Mouse (Mus musculus): ENCODE measurements around the gene Irf8. TPM values are rescaled to one million over a fixed set of nuclear protein-coding genes. Genes with fewer than 3 reads are reported as not detected.

The Irf8 gene
- polyA plus RNA-seq, 1 experiment from 2014 or later = 31.8 TPM

GRCm38 (mm10) chr8:120700053-120700452 lies 36.1 kb upstream of the Irf8 start:
- DNase-seq (no peak), ATAC-seq (no peak)
- Histone ChIP-seq H3K27me3 (ENCODE audit: insufficient read depth, low read length) (no peaks in the 10 kb centered on the region), H3K9ac (replicated peaks) (no peak overlapping the region), H3K36me3 (replicated peaks; ENCODE audit: insufficient read depth, low read length) (no peaks in the 10 kb centered on the region), H3K4me2 (ENCODE audit: low read depth, low read length) (no peak overlapping the region), H3K4me3 (ENCODE audit: low read depth, low read length) (no peak overlapping the region), H3K27ac (ENCODE audit: low read depth) (peak overlapping the region; percentile 48; the same call in 1 of the 2 replicates), H3K9me3 (ENCODE audit: low read length) (no peaks in the 10 kb centered on the region), H3K4me1 (ENCODE audit: insufficient read depth) (peaks cover 12% of the 10 kb centered on the region)
- WGBS (ENCODE audit: insufficient replicate concordance) = 43% methylated on average over 4 of the region's 4 CpGs
- TF ChIP-seq CTCF (IDR thresholded peaks at IDR 0.05; ENCODE audit: low read depth) = no peak
- TF ChIP-seq EP300 (IDR thresholded peaks at IDR 0.05; ENCODE audit: low read depth) = no peak

- H3K4me3 ChIP-seq (ENCODE audit: low read depth, low read length) = no peak overlapping the region
- peaks cover 12% of the 10 kb centered on the region for H3K4me1 ChIP-seq (ENCODE audit: insufficient read depth)
- 0 out of 2 replicates have a peak, but pooled peaks have one; percentile 13 for ATAC-seq
- H3K27ac ChIP-seq (ENCODE audit: low read depth) = no peak overlapping the region
- 28% methylated on average over 19 of the region's 19 CpGs for WGBS (ENCODE audit: insufficient replicate concordance)
- DNase-seq = no peak
- no peak overlapping the region for H3K9ac ChIP-seq (replicated peaks)
- no peaks in the 10 kb centered on the region for H3K36me3 ChIP-seq (replicated peaks; ENCODE audit: insufficient read depth, low read length)
- no peak for TF ChIP-seq CTCF (IDR thresholded peaks at IDR 0.05; ENCODE audit: low read depth)
- no peak for TF ChIP-seq EP300 (IDR thresholded peaks at IDR 0.05; ENCODE audit: low read depth)
- H3K9me3 ChIP-seq (ENCODE audit: low read length) = no peaks in the 10 kb centered on the region
- 0 out of 2 replicates have a peak overlapping the region, but pooled peaks have one; percentile 6 for H3K4me2 ChIP-seq (ENCODE audit: low read depth, low read length)
- no peaks in the 10 kb centered on the region for H3K27me3 ChIP-seq (ENCODE audit: insufficient read depth, low read length)
These were observed 34.2 kb upstream of the Irf8 start for GRCm38 (mm10) chr8:120701758-120702465.

GRCm38 (mm10) chr8:120704203-120704602 lies 32.0 kb upstream of the Irf8 start:
- Histone ChIP-seq H3K36me3 (replicated peaks; ENCODE audit: insufficient read depth, low read length) (no peaks in the 10 kb centered on the region), H3K4me1 (ENCODE audit: insufficient read depth) (peaks cover 12% of the 10 kb centered on the region; the same call in 1 of the 2 replicates), H3K27me3 (ENCODE audit: insufficient read depth, low read length) (no peaks in the 10 kb centered on the region), H3K9ac (replicated peaks) (no peak overlapping the region), H3K27ac (ENCODE audit: low read depth) (no peak overlapping the region), H3K4me2 (ENCODE audit: low read depth, low read length) (no peak overlapping the region), H3K9me3 (ENCODE audit: low read length) (no peaks in the 10 kb centered on the region), H3K4me3 (ENCODE audit: low read depth, low read length) (no peak overlapping the region)
- 67% methylated on average over 9 of the region's 9 CpGs for WGBS (ENCODE audit: insufficient replicate concordance)
- ATAC-seq (no peak), DNase-seq (no peak)
- TF ChIP-seq CTCF (IDR thresholded peaks at IDR 0.05; ENCODE audit: low read depth) = no peak
- TF ChIP-seq EP300 (IDR thresholded peaks at IDR 0.05; ENCODE audit: low read depth) = no peak

DNA sequence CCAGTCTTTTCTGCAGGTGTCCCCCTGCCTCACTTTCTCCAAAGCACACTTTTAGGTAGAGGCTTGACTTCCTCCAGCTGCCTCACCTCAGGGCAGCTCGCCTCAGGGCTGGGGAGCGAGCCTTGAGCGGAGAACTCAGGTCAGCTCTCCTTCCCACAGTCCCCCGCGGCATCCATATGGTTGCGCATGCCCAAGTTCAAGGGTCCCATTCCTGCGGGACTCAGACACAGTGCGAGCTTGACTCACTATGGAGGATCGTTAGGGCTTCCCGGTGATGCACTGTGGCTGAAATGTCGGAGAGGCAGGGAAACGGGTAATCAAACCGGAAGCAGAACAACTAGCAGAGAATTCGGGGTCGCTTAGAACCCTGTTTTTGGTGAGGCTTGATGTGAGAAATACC lies 31.0 kb upstream of the Irf8 start:
- no peaks in the 10 kb centered on the region for H3K36me3 ChIP-seq (replicated peaks; ENCODE audit: insufficient read depth, low read length)
- H3K27ac ChIP-seq (ENCODE audit: low read depth) = no peak overlapping the region
- TF ChIP-seq CTCF (IDR thresholded peaks at IDR 0.05; ENCODE audit: low read depth) = no peak
- no peak for TF ChIP-seq EP300 (IDR thresholded peaks at IDR 0.05; ENCODE audit: low read depth)
- WGBS (ENCODE audit: insufficient replicate concordance) = 78% methylated on average over 15 of the region's 15 CpGs
- H3K9ac ChIP-seq (replicated peaks) = no peak overlapping the region
- H3K4me2 ChIP-seq (ENCODE audit: low read depth, low read length) = no peak overlapping the region
- no peak for ATAC-seq
- no peak for DNase-seq
- H3K27me3 ChIP-seq (ENCODE audit: insufficient read depth, low read length) = no peaks in the 10 kb centered on the region
- H3K9me3 ChIP-seq (ENCODE audit: low read length) = no peaks in the 10 kb centered on the region
- peaks cover 6% of the 10 kb centered on the region; the same call in 1 of the 2 replicates for H3K4me1 ChIP-seq (ENCODE audit: insufficient read depth)
- no peak overlapping the region for H3K4me3 ChIP-seq (ENCODE audit: low read depth, low read length)

GRCm38 (mm10) chr8:120706193-120706592 lies 30.0 kb upstream of the Irf8 start:
- Histone ChIP-seq H3K27ac (ENCODE audit: low read depth) (no peak overlapping the region), H3K36me3 (replicated peaks; ENCODE audit: insufficient read depth, low read length) (no peaks in the 10 kb centered on the region), H3K9ac (replicated peaks) (no peak overlapping the region), H3K4me3 (ENCODE audit: low read depth, low read length) (no peak overlapping the region), H3K4me1 (ENCODE audit: insufficient read depth) (0 out of 2 replicates have a peak, but pooled peaks cover 2% of the 10 kb centered on the region), H3K9me3 (ENCODE audit: low read length) (no peaks in the 10 kb centered on the region), H3K4me2 (ENCODE audit: low read depth, low read length) (no peak overlapping the region), H3K27me3 (ENCODE audit: insufficient read depth, low read length) (no peaks in the 10 kb centered on the region)
- TF ChIP-seq EP300 (IDR thresholded peaks at IDR 0.05; ENCODE audit: low read depth) = no peak
- no peak for TF ChIP-seq CTCF (IDR thresholded peaks at IDR 0.05; ENCODE audit: low read depth)
- ATAC-seq (no peak), DNase-seq (no peak)
- 81% methylated on average over 3 of the region's 3 CpGs for WGBS (ENCODE audit: insufficient replicate concordance)

DNA sequence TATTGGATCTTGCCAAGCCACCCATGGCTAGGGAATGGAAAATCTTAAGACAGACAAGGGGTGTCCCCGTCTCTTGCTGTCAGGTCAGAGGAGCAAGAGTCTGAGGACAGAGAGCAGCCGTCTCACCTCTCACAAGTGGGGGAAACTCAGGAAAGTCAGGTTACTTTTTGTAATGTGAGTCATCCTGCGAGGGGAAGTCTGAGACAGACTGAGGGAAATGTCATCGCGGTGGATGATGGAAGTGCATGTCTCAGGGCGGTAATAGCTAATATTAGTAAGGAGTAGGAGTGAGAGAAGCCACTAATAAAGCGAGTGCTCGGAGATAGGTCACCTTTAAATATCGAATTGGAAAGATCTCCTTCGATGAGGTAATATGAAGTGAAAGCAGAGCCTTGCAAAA lies 27.0 kb upstream of the Irf8 start:
- 45% methylated on average over 10 of the region's 10 CpGs for WGBS (ENCODE audit: insufficient replicate concordance)
- no peaks in the 10 kb centered on the region for H3K36me3 ChIP-seq (replicated peaks; ENCODE audit: insufficient read depth, low read length)
- no peak for ATAC-seq
- TF ChIP-seq CTCF (IDR thresholded peaks at IDR 0.05; ENCODE audit: low read depth) (no peak), EP300 (IDR thresholded peaks at IDR 0.05; ENCODE audit: low read depth) (no peak)
- H3K9ac ChIP-seq (replicated peaks) = no peak overlapping the region
- DNase-seq = no peak
- no peaks in the 10 kb centered on the region for H3K4me1 ChIP-seq (ENCODE audit: insufficient read depth)
- H3K27ac ChIP-seq (ENCODE audit: low read depth) = no peak overlapping the region
- no peak overlapping the region for H3K4me3 ChIP-seq (ENCODE audit: low read depth, low read length)
- no peak overlapping the region for H3K4me2 ChIP-seq (ENCODE audit: low read depth, low read length)
- no peaks in the 10 kb centered on the region for H3K27me3 ChIP-seq (ENCODE audit: insufficient read depth, low read length)
- no peaks in the 10 kb centered on the region for H3K9me3 ChIP-seq (ENCODE audit: low read length)
